Mouse (Mus musculus) gastrocnemius, postnatal 10 days (tissue): ENCODE measurements around the gene Atp6v0b. TPM values are rescaled to one million over a fixed set of nuclear protein-coding genes. Genes with fewer than 3 reads are reported as not detected.

ENCODE experiments used
- DNase-seq: peaks from one replicate; pipeline ENCODE4 v3.0.0; 2021; ENCODE audit warnings: mixed read lengths
- long read RNA-seq, 2 experiments: library from polyadenylated mRNA; stranded (forward); transcript quantifications; one replicate each; pipeline ENCODE4 v2.0.0; 2021
- total RNA-seq, 2 experiments: library from RNA; stranded (reverse); gene quantifications; 2 replicates each; pipeline ENCODE4 v1.2.3; 2021

The Atp6v0b gene
- total RNA-seq = 10 to 100 TPM; 60.6 to 74.5 TPM
- long read RNA-seq, experiment 1, transcript Atp6v0b-201 (8 exons, 1,000 nt) = major isoform, 51 of 82 reads
- long read RNA-seq, experiment 1, partial matches to known transcripts = 21 of 82 reads
- long read RNA-seq, experiment 1, other reads (novel, unspliced or antisense) = 8 of 82 reads
- long read RNA-seq, experiment 2, transcript Atp6v0b-201 (8 exons, 1,000 nt) = major isoform, 55 of 66 reads
- long read RNA-seq, experiment 2, partial matches to known transcripts = 4 of 66 reads
- long read RNA-seq, experiment 2, other reads (novel, unspliced or antisense) = 7 of 66 reads

DNA sequence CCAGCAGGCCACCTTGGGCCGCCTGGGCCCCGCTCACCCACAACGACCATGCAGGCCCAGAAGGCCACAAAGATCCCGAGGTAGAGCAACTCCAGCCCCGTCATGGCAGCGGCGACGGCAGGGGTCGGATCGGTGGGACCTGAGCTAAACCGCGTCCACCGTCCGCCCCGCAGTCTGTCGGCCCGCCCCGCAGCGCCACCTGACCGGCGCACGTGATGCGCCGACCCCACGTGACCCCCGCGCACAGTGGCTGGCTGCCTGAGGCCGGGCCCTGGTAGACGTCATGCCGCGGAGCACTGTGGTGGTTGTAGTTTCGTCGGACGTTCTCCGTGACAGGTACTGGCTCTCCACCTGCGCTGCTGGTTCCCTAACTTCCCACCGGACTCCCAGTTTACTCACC lies at the start of gene Atp6v0b:
Atp6v0b (minus strand) TSS at position 201 of the 400 bp plus-strand sequence.
- peak; percentile 93 for DNase-seq

- no peak for DNase-seq
These were observed 46.9 kb upstream of the Atp6v0b start for GRCm38 (mm10) chr4:117934081-117934480.

- no peak for DNase-seq
These were observed 46.1 kb upstream of the Atp6v0b start for GRCm38 (mm10) chr4:117933248-117933647.

GRCm38 (mm10) chr4:117929391-117929881 lies 42.3 kb upstream of the Atp6v0b start, which contains the start of gene Artn:
Gene Artn, minus strand, starts transcription at chr4:117929763.
- DNase-seq = peak; percentile 49

- peak; percentile 45 for DNase-seq
These were observed 41.6 kb upstream of the Atp6v0b start for GRCm38 (mm10) chr4:117928699-117929241.

GRCm38 (mm10) chr4:117928234-117928633 lies 41.1 kb upstream of the Atp6v0b start:
- peak; percentile 37 for DNase-seq

GRCm38 (mm10) chr4:117926545-117927482 lies 39.7 kb upstream of the Atp6v0b start:
- peak; percentile 49 for DNase-seq

DNA sequence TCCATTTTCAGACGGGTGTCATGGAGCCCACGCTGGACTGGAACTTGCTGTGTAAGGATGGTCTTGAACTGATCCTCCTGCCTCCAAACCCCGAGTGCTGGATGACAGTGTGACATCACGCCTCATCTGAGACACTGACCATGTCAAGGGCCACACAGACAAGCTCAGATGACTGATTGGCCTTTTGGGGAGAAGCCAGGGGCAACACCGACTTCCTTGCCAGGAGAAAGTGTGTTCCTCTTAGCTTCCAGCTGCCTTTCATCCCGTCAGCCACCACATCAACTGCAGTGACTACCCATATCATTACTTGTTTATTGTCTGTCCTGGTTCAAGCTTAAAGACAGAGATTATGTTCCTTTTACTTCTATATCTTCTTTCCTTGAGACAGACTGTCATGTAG lies 37.8 kb upstream of the Atp6v0b start:
- DNase-seq = no peak

GRCm38 (mm10) chr4:117923450-117923849 lies 36.3 kb upstream of the Atp6v0b start:
- no peak for DNase-seq

GRCm38 (mm10) chr4:117921358-117921757 lies 34.2 kb upstream of the Atp6v0b start:
- no peak for DNase-seq

GRCm38 (mm10) chr4:117918762-117919161 lies 31.6 kb upstream of the Atp6v0b start:
- no peak for DNase-seq

DNA sequence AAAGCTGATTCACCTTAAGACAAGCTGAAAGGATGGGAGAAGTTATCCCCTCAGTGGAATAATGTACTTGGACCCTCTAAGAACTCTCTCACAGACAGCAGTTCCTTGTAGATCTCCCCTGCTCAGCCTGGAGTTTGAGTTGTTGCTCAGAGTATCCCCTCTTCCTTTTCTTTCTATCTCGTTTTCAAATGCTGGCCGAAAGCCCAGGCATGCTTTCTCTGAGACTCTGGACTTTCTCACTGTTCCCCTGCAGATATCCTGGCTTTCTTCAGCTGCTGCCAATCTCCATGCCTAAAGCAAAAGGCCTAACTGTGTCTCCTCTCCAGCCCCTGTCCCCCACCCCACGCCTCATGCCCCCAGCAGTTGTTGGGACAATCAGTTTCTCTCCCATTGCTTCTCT lies 31.1 kb upstream of the Atp6v0b start:
- DNase-seq = no peak

DNA sequence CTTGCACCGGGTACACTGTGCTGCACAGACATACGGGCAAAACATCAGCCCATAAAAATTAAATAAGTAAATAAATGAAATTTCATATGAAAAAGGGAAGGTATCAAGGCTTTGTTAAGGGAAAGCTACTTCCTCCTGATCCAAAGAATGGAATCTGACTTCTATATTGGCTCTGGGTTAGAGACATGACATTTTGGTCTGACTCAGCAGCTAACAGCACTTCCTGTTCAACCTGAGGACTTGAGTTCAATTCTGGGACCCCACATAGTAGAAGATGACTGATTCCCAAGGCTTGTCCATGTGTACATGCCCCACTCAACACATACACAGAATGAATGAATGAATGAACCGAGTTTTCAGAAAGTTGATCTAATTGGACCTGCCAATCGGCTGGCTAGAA lies 30.7 kb upstream of the Atp6v0b start:
- no peak for DNase-seq

DNA sequence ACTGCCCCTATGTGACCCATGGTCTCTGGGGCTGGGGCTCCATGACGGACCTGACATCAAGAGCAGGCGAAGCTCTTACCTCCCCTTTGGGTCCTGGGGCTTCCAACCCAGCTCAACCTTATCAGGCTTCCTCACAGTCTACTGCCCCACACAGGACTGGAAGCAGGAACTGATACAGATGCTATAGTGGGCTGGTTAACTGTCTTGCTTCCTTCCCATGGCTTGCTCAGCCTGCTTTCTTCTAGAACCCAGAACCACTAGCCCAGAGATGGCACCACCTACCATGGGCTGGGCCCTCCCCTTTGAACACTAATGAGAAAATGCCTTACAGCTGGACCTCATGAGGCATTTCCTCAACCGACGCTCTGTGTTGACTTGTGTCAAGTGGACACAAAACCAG lies 30.3 kb upstream of the Atp6v0b start:
- DNase-seq = no peak

- no peak for DNase-seq
These were observed 29.3 kb upstream of the Atp6v0b start for GRCm38 (mm10) chr4:117916386-117916785.

- no peak for DNase-seq
These were observed 28.5 kb upstream of the Atp6v0b start for GRCm38 (mm10) chr4:117915489-117916105.

DNA sequence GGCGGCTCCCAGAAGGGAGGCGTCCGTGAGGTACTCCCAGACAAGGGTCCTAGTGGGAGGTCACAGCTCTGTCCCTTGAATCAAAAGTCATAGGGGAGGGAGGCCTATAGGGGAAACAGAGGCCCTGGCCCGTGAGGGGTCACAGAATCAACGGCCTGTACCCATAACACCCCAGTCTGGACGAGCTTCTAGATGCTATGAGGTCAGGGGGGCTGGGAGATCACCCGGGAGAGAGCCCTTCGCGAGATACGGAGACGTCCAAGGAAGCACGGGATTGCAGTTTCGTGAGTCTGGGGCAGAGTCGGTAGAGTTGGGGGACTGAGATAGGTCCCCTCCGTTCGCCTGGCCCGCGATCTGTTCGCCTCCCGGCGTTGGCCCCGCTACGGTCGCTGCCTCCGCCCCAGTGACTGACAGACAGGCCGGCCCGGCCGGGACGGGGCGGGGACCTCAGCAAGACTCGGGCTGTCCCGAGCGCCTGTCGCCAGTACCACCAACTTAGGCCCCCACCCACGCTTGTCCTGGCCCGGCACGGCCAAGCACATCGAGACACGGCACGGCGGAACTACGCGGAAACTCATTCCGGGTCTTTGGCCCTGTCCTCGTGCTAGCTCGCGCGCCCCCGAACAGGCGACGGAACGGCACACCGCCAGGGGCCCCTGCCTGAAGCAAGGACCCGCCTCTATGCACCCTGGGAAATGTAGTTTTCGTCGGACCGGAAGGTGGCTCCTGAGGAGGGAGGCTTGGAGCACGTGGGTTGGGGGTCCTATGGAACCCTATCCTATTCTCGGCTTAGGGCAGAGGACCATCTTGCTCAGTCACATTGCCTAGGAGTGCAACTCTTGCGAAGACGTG lies 27.7 kb upstream of the Atp6v0b start, which contains the start of gene Ipo13:
Ipo13 (minus strand) TSS at position 409 of the 852 bp plus-strand sequence.
- DNase-seq = peak; percentile 90

GRCm38 (mm10) chr4:117914031-117914430 lies 26.9 kb upstream of the Atp6v0b start:
- peak; percentile 66 for DNase-seq

DNA sequence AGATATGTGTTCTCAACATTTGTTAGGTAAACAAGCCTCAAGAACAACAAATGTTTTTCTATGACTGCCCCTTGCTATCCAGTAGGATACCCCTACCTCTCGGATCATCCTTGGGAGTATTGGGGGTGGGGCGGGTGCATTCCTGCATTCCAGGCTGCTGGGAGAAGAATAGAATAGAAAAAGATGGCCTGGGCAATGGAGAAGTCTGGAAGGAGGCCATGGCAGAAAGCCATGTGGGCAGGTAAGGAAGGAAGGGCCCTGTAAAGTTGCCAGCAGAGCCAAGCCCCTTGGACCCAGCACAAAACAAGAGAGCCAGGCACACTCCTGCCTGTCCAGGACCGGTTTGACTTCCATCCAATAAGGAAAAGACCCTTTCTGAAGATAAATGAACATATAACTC lies 26.3 kb upstream of the Atp6v0b start:
- no peak for DNase-seq

DNA sequence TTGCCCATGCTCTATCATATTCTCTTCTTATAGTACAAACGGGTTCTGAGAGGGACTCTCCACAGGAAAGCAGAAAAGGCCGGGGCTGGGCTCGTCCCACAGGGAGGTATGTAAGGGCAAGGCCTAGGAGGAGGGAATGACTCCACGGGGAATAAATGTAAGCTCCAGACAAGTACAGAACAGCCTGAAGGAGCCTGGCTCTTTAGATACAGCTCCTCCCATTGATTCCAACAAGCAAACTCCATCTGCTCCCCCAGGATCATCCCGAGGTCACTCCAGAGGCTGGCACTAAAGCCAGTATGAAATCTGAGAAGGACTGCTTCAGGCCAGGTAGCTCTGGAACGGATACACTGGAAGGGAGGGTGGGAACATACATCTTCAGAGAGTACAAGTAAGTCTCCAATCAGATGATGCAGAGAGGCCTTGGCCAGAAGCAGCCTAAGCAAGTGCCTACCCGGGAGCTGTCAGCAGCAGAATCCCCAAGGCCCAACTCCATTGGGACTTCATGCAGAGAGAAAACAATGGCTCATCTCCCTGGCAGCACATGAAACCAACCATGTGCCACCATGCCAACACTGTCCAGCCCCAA lies 25.6 kb upstream of the Atp6v0b start:
- DNase-seq = no peak

DNA sequence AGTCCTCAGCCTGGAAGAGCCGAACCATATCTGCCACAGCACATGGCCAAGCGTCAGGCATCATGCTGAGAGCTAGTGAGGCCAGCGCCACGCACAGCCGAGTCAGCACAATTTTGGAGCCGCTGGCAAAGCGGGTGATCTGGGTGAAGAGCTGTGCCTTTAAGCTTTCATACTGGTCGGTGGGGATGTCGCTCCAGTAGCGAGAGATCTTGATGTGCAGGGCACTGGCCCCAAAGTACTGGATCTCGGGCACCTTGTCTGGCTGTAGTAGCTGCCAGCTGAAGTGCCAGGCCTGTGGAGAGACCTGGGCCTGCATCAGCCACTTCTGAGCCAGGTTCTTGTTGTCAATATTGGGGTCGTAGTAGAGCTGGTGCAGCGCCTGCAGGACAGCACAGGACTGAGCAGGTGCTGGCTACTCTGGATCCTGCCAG lies 25.0 kb upstream of the Atp6v0b start:
- no peak for DNase-seq
